Mouse (Mus musculus) kidney, embryonic 15.5 days (tissue): ENCODE measurements around the gene Alkbh7. TPM values are rescaled to one million over a fixed set of nuclear protein-coding genes. Genes with fewer than 3 reads are reported as not detected.

Source experiments
- ATAC-seq: fragments of 200-750 bp; cut with Nextera tagmentation; replicated peaks from 2 replicates; pipeline ENCODE4 v1.8.0; 2017; ENCODE audit warnings: moderate TSS enrichment; ENCODE audit not compliant: low FRiP score
- H3K27ac ChIP-seq: fragments of 300-500 bp; sonication (generic); 2 replicates; pipeline ENCODE4 v1.5.1; 2015; ENCODE audit warnings: mild to moderate bottlenecking, inconsistent platforms
- H3K27me3 ChIP-seq: fragments of 300-500 bp; sonication (generic); 2 replicates; pipeline ENCODE4 v1.6.1; 2015; ENCODE audit warnings: inconsistent platforms
- H3K36me3 ChIP-seq: fragments of 300-500 bp; sonication (generic); 2 replicates; pipeline ENCODE4 v1.6.1; 2015; ENCODE audit warnings: inconsistent platforms
- H3K4me1 ChIP-seq: fragments of 300-500 bp; sonication (generic); 2 replicates; pipeline ENCODE4 v1.6.1; 2015; ENCODE audit warnings: inconsistent platforms
- H3K4me2 ChIP-seq: fragments of 300-500 bp; sonication (generic); 2 replicates; pipeline ENCODE4 v1.6.1; 2015; ENCODE audit warnings: moderate library complexity, mild to moderate bottlenecking, inconsistent platforms
- H3K4me3 ChIP-seq: fragments of 300-500 bp; sonication (generic); replicated peaks from 2 replicates; pipeline ENCODE4 v1.5.1; 2015; ENCODE audit warnings: mild to moderate bottlenecking, inconsistent platforms
- H3K9ac ChIP-seq: fragments of 300-500 bp; sonication (generic); 2 replicates; pipeline ENCODE4 v1.6.1; 2015; ENCODE audit warnings: mild to moderate bottlenecking, inconsistent platforms
- H3K9me3 ChIP-seq: fragments of 300-500 bp; sonication (generic); replicated peaks from 2 replicates; pipeline ENCODE4 v1.6.1; 2016; ENCODE audit warnings: inconsistent platforms
- WGBS: fragments of 180-500 bp; shearing (Covaris S2); methylation state at CpG from one replicate; pipeline ENCODE4 v1.1.7; 2015; ENCODE audit warnings: mixed read lengths; 5-methylcytosine and 5-hydroxymethylcytosine counted together
- polyA plus RNA-seq: library from polyadenylated mRNA; unstranded; fragments of >200 nt; fragmentation: Nextera tagmentation; extraction: Ambion mirVana; gene quantifications from 2 replicates; pipeline ENCODE4 v1.2.1, GENCODE M21; 2015

The Alkbh7 gene
- polyA plus RNA-seq, result 55.3 and 56.7 TPM in 2 replicates

DNA sequence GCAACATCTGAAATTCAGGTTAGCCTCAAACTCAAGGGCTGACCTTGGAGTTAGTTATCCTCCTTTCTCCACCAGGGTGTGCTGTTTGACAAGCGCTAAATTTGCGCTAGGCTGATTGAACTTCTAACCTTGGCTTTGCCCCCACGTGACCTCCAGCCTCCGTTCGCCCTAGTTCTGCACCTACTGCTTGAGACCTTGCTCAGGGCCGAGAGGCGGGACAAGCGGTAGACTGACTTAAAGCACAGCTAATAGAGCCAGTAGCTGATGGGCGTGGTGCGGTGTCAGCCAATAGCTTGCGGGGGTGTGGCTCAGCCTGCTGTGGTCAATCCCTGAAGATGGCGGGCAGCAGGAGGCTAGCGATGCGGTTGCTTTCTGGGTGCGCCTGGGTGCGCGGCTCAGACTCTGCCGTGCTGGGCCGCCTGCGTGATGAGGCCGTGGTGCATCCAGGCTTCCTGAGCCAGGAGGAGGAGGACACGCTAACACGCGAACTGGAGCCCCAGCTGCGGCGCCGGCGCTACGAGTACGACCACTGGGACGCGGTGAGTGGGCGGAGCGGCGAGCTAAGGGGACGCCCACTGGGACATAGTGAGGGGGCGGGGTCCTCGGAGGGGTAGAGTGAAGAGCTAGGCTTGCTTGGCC is at the start of gene Alkbh7:
Gene Alkbh7, plus strand, starts transcription at position 311 of the 639 bp plus-strand sequence.
- Histone ChIP-seq H3K27ac (peak within 1 kb of the TSS; percentile 90), H3K9me3 (no peaks in the 10 kb centered on the region), H3K4me3 (peak within 1 kb of the TSS; percentile 88), H3K27me3 (no peaks in the 10 kb centered on the region), H3K4me1 (peaks cover 10% of the 10 kb centered on the region), H3K4me2 (peak within 1 kb of the TSS; percentile 82), H3K9ac (peak within 1 kb of the TSS; percentile 61), H3K36me3 (peaks cover 69% of the 10 kb centered on the region)
- whole genome bisulfite sequencing, result under 1% methylated on average over 38 of the region's 38 CpGs
- peak; percentile 99 for ATAC-seq

DNA sequence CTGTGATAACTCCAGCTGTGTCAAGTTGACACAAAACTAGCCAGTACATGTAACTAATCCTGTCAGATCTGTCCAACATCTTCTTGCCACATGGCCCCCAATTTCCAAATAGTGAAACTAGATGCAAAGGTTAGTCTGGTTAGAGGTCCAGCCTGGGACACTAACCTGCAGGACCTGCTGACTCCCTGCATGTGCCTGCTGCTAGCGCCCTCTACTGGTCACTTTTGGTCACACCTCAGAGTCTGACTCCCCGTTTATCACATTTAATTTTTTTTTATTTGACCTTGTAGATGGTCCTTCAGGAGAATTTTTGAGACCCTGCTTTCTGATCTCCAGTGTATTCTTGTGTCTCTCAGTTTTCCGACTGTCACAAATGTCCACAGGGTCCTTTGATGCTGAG is 46.2 kb upstream of the Alkbh7 start:
- Histone ChIP-seq H3K36me3 (no peaks in the 10 kb centered on the region), H3K27ac (no peak overlapping the region), H3K27me3 (no peaks in the 10 kb centered on the region), H3K4me3 (no peak overlapping the region), H3K4me1 (no peaks in the 10 kb centered on the region), H3K9me3 (no peaks in the 10 kb centered on the region), H3K9ac (no peak overlapping the region), H3K4me2 (no peak overlapping the region)
- 11% methylated on average over 3 of the region's 3 CpGs for WGBS
- ATAC-seq, result no peak

DNA sequence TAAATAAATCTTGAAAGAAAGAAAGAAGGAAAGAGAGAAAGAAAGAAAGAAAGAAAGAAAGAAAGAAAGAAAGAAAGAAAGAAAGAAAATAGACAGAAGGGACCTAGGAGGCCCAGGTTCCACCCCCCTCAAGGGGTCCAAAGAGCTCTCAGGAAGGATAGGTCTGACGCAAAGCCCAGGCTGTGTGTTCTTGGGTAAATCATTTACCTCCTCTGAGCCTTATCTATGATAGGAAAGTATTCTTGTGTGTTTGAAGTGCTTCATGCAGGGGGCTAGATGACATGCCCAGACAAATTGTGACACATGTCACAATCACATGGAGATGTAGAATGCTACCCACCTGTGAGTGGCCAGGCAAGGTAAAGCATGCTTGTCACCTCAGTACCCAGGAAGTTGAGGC is 44.5 kb upstream of the Alkbh7 start:
- Histone ChIP-seq H3K27ac (no peak overlapping the region), H3K4me2 (no peak overlapping the region), H3K27me3 (no peaks in the 10 kb centered on the region), H3K9me3 (no peaks in the 10 kb centered on the region), H3K4me1 (no peaks in the 10 kb centered on the region), H3K9ac (no peak overlapping the region), H3K4me3 (no peak overlapping the region), H3K36me3 (no peaks in the 10 kb centered on the region)
- ATAC-seq, result no peak
- WGBS, result 73% methylated on average over 1 of the region's 1 CpGs

GRCm38 (mm10) chr17:56954871-56955270 is 42.3 kb upstream of the Alkbh7 start:
- WGBS, result 75% methylated on average over 7 of the region's 7 CpGs
- no peaks in the 10 kb centered on the region for H3K27me3 ChIP-seq
- 0 out of 2 replicates have a peak, but pooled peaks cover 4% of the 10 kb centered on the region for H3K4me1 ChIP-seq
- no peak for ATAC-seq
- H3K36me3 ChIP-seq, result no peaks in the 10 kb centered on the region
- no peak overlapping the region for H3K4me3 ChIP-seq
- H3K4me2 ChIP-seq, result no peak overlapping the region
- no peak overlapping the region for H3K9ac ChIP-seq
- H3K27ac ChIP-seq, result no peak overlapping the region
- no peaks in the 10 kb centered on the region for H3K9me3 ChIP-seq

- Histone ChIP-seq H3K4me2 (no peak overlapping the region), H3K4me3 (no peak overlapping the region), H3K36me3 (no peaks in the 10 kb centered on the region), H3K27ac (no peak overlapping the region), H3K9ac (no peak overlapping the region), H3K9me3 (no peaks in the 10 kb centered on the region), H3K27me3 (no peaks in the 10 kb centered on the region), H3K4me1 (0 out of 2 replicates have a peak, but pooled peaks cover 4% of the 10 kb centered on the region)
- peak; percentile 67 for ATAC-seq
- WGBS, result 32% methylated on average over 11 of the region's 11 CpGs
These were observed 39.2 kb upstream of the Alkbh7 start for GRCm38 (mm10) chr17:56957763-56958429.

- Histone ChIP-seq H3K4me2 (no peak overlapping the region), H3K9ac (no peak overlapping the region), H3K4me1 (0 out of 2 replicates have a peak, but pooled peaks cover 4% of the 10 kb centered on the region), H3K36me3 (no peaks in the 10 kb centered on the region), H3K27ac (no peak overlapping the region), H3K4me3 (no peak overlapping the region), H3K9me3 (no peaks in the 10 kb centered on the region), H3K27me3 (no peaks in the 10 kb centered on the region)
- no peak for ATAC-seq
- WGBS, result 81% methylated on average over 4 of the region's 4 CpGs
These were observed 38.5 kb upstream of the Alkbh7 start for GRCm38 (mm10) chr17:56958667-56959066.

- Histone ChIP-seq H3K27ac (no peak overlapping the region), H3K4me1 (0 out of 2 replicates have a peak, but pooled peaks cover 4% of the 10 kb centered on the region), H3K4me2 (no peak overlapping the region), H3K9me3 (no peaks in the 10 kb centered on the region), H3K27me3 (0 out of 2 replicates have a peak, but pooled peaks cover 5% of the 10 kb centered on the region), H3K9ac (no peak overlapping the region), H3K4me3 (no peak overlapping the region), H3K36me3 (no peaks in the 10 kb centered on the region)
- ATAC-seq, result no peak
- 92% methylated on average over 4 of the region's 4 CpGs for WGBS
These were observed 35.3 kb upstream of the Alkbh7 start for GRCm38 (mm10) chr17:56961880-56962279.

DNA sequence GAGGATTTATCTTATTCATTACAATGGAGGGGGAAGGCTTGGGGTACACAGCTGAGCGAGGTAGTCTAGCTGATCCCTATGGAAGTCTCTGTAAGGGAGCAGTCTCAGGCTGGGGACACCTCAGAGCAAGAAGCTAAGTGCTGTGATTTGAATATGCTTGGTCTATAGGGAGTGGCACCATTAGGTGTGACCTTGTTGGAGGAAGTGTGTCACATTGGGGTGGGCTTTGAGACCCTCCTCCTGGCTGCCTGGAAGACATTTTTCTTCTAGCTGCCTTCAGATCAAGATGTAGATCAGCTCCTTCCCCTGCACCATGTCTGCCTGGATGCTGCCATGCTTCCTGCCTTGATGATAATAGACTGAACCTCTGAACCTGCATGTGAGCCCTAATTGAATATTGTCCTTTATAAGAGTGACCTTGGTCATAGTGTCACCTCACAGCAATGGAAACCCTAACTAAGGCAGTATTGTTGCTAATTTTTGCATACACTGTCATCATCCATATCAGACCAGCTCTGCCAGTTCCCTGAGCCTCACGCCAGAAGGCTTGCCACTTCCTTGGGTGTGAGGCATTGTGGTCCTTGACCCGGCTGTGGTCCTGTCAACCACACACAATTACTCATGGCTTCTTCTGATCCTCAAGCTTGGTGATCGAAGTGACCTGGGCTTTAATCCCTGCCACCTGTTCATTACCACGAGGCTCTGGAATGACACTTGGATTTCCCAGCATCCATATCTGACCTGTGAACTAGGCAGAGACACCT is 34.3 kb upstream of the Alkbh7 start:
- Histone ChIP-seq H3K27me3 (peaks cover 7% of the 10 kb centered on the region; the same call in 1 of the 2 replicates), H3K27ac (no peak overlapping the region), H3K4me1 (0 out of 2 replicates have a peak, but pooled peaks cover 4% of the 10 kb centered on the region), H3K4me3 (no peak overlapping the region), H3K9me3 (no peaks in the 10 kb centered on the region), H3K9ac (no peak overlapping the region), H3K36me3 (no peaks in the 10 kb centered on the region), H3K4me2 (no peak overlapping the region)
- ATAC-seq, result no peak
- WGBS, result 83% methylated on average over 5 of the region's 5 CpGs

DNA sequence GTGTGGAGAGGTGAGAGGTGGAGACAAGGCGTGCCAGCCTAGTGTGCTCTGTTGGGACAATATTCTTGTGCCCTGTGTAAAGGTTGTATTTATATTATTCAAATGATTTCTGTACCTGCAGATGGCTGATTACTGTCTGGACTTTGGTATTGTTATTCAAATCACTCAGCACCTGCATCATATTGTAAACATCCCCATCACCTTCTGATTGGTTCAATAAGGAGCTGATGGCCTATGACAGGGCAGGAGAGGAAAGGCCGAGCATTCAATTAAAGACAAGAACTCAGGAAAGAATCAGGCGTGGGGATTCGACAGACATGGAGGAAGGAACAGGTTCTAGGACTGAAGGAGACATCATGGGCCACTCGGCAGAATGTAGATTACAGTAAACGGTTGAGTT is 33.5 kb upstream of the Alkbh7 start:
- Histone ChIP-seq H3K4me3 (no peak overlapping the region), H3K9me3 (no peaks in the 10 kb centered on the region), H3K27me3 (peaks cover 7% of the 10 kb centered on the region; the same call in 1 of the 2 replicates), H3K27ac (no peak overlapping the region), H3K36me3 (no peaks in the 10 kb centered on the region), H3K9ac (no peak overlapping the region), H3K4me1 (no peaks in the 10 kb centered on the region), H3K4me2 (no peak overlapping the region)
- ATAC-seq, result no peak
- WGBS, result 82% methylated on average over 6 of the region's 6 CpGs

GRCm38 (mm10) chr17:56969321-56969720 is 27.8 kb upstream of the Alkbh7 start:
- WGBS, result 40% methylated on average over 3 of the region's 3 CpGs
- H3K4me2 ChIP-seq, result no peak overlapping the region
- no peak for ATAC-seq

GRCm38 (mm10) chr17:56970081-56970480 is 27.1 kb upstream of the Alkbh7 start:
- ATAC-seq, result no peak
- peaks cover 29% of the 10 kb centered on the region for H3K27me3 ChIP-seq
- H3K4me3 ChIP-seq, result no peak overlapping the region
- no peak overlapping the region for H3K9ac ChIP-seq
- H3K27ac ChIP-seq, result no peak overlapping the region
- H3K4me2 ChIP-seq, result no peak overlapping the region
- WGBS, result 64% methylated on average over 5 of the region's 5 CpGs
- no peaks in the 10 kb centered on the region for H3K4me1 ChIP-seq
- H3K36me3 ChIP-seq, result no peaks in the 10 kb centered on the region
- H3K9me3 ChIP-seq, result no peaks in the 10 kb centered on the region

More at GRCm38 (mm10) chr17:56969321-56969720, 27.8 kb upstream of the Alkbh7 start:
- no peaks in the 10 kb centered on the region for H3K36me3 ChIP-seq
- no peaks in the 10 kb centered on the region for H3K9me3 ChIP-seq
- H3K4me1 ChIP-seq, result no peaks in the 10 kb centered on the region
- H3K27ac ChIP-seq, result no peak overlapping the region
- H3K4me3 ChIP-seq, result no peak overlapping the region
- H3K27me3 ChIP-seq, result peaks cover 29% of the 10 kb centered on the region
- no peak overlapping the region for H3K9ac ChIP-seq
